In the genomic region with DNA sequence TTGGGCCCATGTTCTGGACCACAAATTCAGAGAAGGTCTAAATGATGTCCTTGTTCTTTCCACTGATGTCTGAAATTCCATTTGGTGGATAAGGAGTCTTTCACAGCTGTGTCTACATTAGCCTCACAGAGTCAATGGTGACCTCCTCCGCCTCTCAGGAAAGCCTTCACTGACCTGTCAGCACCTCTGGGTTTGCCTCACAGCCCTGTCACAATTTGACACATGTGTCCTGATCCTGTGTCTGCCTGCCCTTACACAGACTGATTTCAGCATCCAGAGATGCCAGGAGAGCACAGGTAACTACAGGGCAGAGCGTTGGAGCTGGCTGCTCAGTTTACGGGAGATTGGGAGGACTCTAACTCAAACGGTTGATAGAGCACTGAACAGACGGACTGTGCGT, we compare ENCODE assay signal across 14 mouse cellular contexts. TPM values are rescaled to one million over a fixed set of nuclear protein-coding genes. Genes with fewer than 3 reads are reported as not detected.
"Had no signal": no experiment of that assay in that cellular context is flagged by ENCODE, and none has a peak within 500 bp of the region (broad histone marks: within the 10 kb centered on the region; RNA-seq: fewer than 3 reads in every experiment).

No protein-coding gene starts in this region.

- H3K4me1 ChIP-seq: liver, embryonic 13.5 days had no signal

- H3K27me3 ChIP-seq: liver, embryonic 13.5 days had no signal

- H3K27ac ChIP-seq: left cerebral cortex, adult 2 months; liver, embryonic 13.5 days had no signal

- H3K4me3 ChIP-seq: left cerebral cortex, adult 2 months; liver, embryonic 13.5 days had no signal

- H3K4me2 ChIP-seq: liver, embryonic 13.5 days; midbrain, embryonic 11.5 days had no signal

- DNase-seq: kidney, postnatal 36 days; layer of hippocampus, postnatal 36 days; liver, embryonic 13.5 days; lung, adult 2 months; lung, postnatal 14 days; lung, postnatal 4 days; midbrain, embryonic 14.5 days; thymus, adult 18-20 months; thymus, postnatal 36 days had no signal

- H3K36me3 ChIP-seq: liver, embryonic 13.5 days had no signal

- H3K9ac ChIP-seq: liver, embryonic 13.5 days had no signal

- H3K9me3 ChIP-seq: liver, embryonic 13.5 days had no signal

RNA-seq across cellular contexts. Expression of a gene that starts 45.2 kb away (rescaled TPM):
- total RNA-seq: megakaryocyte progenitor cell, adult 5-6 weeks; megakaryocyte-erythroid progenitor cell, adult 5-6 weeks had no signal
- polyA plus RNA-seq: liver, adult 2 months had no signal
